Mouse (Mus musculus) urinary bladder, postnatal 10 days (tissue): Measurements from ENCODE around the gene Thpo.

Experiments used
- DNase-seq: peaks from one replicate; pipeline ENCODE4 v3.0.0; 2022; ENCODE audit warnings: low spot score

Gene Thpo

DNA sequence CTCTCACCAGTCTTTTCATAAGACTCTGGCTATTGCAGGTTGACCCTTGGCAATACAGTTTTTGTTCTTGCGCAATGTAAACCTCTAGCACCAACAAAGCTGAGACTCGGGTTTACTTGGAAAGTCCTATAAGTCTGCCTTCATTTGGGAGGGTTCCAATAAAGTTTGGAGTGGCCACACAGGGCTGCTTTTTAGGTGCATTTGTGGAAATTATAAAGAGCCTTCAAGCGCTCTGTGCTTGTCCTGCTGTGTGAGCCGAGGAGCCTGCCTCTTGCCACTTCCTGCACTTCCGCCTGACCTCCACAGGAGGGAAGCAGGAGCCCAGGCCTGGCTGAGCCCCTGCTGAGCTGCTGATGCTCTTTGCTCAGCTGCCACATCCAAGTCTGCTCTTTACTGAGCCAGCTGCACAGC, 10.0 kb downstream of the Thpo start:
- DNase-seq: no peak

DNA sequence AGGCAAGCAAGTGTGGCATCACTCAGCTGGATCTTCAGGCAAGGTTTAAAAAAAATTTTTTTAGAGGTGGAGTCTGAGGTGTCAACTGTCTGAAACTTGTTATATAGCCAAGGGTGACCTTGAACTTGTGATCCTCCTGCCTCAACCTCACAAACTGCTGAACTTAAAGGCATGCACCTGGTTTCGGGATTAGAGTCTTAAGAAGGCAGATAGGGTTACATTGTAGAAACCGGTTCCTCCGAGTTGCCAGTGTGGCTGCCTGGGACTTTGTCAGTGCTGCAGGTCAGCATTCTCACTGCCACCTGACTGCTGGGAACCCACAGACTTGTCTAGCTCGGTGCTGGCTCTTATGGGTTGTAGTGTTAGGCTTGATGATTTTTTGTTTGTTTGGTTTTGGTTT, 11.1 kb downstream of the Thpo start:
- no peak for DNase-seq

DNA sequence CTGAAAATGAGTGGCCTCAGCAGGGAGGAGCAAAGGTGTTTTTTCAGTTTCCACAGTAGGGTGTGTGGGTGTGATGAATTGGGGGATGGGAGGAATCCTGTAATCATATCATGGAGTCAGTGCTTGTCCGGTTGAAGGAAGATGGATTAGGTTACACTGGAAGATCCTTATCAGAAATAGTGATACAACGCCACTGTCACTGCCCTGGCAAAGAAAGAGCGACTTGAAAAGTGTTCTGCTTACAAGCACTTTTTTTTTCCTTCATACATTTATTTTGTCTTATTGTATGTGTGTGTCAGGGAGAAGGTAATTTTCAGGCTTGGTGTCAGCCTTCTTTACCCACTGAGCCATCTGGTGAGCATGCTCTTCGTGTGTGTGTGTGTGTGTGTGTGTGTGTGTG, 11.6 kb downstream of the Thpo start:
- no peak for DNase-seq

DNA sequence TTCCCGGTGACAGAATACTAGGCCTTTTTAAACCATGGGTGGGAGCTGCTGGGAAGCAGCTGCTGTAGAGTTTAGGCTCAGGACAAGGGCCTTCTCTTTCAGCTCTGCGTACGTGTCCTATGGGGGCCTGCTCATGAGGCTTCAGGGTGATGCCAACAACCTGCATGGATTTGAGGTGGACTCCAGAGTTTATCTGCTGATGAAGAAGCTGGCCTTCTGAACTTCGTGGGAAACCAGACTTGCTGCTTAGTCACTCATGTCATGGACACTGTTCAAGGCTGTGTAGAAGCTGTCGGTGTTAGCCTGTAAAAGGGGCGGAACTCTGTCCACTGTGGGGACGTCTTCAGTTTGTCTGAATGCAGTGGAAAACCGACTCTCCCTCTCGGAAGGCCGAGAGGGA, 12.5 kb downstream of the Thpo start:
- DNase-seq: no peak

DNA sequence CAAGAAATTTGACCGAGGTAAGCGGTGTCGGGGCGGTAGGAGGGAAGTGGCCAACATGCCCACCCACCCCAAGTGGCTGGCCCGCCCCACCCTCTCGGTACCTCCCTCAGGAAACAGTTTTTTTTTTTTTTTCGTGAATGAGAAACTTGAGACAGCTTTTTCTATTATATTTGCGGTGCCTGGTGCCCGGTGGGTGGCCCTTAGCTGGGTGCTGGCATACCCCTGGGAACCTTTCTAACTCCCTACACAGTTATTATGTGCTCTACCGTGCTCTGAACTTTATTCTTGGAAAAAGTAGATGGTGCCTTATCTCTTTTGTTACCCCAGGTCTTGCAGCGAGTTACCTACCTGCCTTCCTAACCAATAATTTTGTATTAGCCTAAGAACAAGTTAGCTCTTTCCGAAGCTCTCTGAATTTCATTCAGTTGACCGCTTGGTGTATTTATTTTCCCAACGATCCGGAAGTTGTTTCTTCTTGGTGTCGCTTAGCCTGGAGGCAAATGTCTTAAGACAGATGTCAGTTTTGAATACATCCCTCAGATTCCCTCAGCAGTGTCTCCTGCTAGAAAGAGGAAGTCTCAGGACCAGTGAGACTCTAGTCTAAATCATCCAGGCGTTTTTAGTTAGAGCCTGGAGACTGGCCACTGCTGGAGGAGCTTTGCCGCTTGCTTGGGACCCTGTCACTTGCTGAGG, 16.2 kb downstream of the Thpo start:
- DNase-seq: no peak

DNA sequence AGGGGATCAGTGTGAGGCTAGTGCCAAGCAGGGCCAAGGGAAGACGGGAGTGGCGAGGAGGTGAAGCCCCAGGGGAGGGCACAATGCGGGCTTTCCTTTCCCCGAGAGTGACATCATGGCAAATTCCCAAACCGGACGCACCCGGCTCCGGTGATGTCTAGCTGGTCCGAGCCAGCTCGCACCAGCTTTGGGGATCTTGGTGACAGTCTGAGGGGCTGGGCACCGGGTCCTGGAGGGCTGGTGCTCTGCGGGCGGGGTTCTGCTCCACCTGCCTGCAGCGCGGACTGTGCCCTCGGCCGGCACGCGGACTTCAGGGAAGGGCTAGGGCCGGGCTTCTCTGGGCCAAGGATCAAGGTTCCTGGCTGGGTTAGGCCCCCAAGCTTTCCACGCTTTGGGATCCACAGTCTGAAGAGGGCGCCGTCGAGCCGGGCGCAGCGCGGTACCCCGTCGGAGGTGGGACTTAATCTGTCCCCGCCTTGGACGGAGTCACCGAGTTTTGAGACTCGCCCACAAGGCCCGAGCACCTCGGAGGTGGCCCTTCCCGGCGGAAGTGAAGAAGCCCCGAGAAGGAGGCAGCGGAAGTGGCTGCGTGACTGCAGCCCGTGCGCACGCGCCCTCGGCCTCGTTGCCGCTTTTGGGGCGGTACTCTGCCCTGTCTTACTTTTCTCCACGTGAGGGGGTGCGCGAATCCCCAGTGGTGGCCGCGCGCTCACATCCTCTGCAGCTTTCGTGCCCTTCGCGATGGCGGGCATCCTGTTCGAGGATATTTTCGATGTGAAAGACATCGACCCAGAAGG, 16.9 kb downstream of the Thpo start, which contains the start of the genes Polr2h and Clcn2:
Polr2h (plus strand) TSS at position 485 of the 797 bp plus-strand sequence.
Clcn2 (minus strand) TSS at position 566 of the 797 bp plus-strand sequence.
- peak; percentile 88 for DNase-seq

DNA sequence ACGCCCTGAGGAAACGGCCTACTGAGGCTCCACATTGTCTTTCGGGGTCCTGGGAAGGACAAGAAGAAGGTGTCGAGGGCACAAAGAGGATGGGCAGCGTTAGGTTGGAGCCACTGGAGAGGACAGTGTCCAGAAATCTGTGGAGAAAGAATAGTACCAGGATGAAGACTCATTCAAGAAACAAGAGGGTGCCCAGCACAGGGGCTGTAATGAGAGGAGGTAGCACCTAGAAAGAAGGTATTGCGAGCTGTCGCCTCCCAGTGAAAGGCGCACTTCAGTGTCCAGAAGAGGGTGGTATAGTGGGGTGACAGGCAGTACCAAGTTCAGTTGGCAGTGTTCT, 17.5 kb downstream of the Thpo start:
- DNase-seq: no peak

DNA sequence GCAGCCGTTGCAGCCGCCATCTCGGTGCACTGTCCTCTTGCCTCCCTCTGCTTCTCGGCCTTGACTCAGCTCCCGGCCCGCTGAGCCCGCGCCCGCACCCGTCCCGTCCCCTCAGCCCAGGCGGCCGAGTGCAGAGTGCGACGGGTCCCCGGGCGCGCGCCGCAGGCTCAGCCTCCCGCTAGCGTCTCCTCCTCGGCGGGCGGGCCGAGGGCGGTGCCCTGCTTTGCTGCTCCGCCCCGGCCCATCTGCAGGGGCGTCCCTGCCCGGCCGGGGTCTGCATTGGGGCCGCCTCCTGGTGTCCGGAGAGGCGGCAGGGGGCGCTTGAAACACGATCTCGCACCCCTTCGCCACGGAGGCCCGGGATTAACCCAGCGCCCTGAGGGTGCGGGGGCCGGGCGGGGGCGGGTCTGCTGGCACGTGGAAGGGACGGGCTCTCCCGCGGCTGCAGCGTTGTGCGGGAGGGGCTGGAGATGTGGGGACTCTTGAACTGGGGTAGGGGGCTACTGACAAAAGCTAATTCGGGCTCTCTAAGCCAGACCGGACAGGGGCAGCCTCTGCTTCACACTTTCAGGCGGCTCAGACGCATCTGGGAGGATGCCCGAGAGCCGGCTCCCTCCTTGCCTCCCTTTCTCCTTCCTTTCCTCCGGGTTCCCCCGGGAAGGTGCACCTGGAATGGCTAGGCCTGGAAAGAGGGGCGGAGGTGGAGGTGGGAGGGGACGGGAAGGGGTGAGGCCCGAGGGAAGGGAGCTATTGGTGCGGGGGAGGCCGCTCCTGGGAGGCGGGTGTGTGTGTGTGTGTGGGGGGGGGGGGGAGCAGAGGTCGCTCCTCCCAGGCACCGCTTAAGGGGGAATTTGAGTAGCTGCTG, 18.1 kb downstream of the Thpo start:
- no peak for DNase-seq

DNA sequence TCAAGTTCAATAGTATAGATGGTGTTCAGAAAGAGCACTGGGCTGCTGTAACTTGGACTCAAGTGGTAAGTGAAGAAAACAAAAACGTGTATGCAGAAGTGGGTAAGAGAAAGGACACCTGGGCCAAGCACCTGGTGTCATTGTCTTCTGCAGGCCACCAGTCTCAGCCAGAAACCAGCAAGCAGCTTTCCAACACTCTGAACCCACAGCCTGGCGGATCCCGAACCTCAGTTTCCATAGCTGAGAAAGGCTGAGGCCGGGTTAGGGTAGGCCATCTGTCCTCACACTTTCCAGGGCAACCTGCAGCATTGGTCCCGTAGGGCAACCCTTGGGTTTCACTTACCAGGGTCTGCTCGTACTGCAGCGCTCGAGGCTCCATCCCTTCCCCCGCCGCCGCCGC, 18.7 kb downstream of the Thpo start:
- DNase-seq: no peak

DNA sequence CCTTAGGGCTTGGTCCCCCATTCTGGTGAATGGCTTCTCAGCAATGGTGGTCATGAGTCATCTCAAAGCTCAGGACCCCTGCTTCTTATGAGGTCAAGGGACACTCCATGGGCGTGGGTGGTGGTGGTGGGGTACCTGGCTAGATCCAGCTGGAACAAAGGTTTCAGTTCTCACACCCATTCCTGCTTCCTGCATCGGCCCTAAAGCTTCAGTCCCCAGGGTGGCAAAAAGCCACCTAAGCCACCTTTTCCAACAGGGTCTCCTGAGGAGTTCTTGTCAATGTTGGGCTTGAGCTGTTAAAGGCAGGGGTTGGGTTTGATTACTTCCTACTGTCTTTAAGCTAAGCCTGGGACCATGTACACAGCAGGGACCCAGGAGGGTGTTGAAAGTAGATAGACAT, 19.1 kb downstream of the Thpo start:
- no peak for DNase-seq

DNA sequence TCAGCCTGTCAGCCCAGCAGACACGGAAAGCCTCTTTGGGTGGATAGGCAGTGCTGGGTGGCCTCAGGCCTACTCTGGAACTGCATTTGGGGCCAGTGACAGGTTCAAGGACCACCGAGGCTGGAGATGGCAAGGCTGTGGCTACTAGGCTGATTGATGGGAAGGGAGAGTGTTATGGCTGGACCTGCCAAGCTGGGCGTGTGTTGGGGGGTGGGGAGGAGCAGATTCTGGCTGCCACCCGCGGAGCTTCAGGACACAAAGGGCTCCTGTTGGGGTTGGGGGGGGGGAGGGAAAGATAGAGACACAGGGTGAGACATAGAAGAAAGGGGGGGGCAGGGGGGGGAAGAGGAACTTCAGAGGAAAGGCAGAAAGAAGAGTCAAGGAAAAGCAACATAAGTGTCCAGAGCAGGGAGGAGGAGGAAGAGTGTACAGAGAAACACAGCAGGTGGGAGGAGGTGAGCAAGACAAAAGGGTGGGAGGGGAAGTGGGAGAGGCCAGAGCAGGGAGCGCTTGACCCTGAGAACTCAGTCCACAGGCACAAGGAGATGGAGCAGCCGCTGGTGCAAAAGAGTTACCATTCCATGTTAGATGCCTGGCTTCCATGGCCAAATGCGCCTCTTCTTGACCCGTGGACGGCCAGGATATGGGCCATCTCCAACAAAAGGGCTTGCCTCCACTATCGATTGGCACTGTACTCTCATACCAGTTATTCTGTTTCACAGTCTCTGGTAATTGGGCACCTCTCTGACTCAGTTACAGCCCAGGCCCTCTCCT, 19.8 kb downstream of the Thpo start:
- no peak for DNase-seq

DNA sequence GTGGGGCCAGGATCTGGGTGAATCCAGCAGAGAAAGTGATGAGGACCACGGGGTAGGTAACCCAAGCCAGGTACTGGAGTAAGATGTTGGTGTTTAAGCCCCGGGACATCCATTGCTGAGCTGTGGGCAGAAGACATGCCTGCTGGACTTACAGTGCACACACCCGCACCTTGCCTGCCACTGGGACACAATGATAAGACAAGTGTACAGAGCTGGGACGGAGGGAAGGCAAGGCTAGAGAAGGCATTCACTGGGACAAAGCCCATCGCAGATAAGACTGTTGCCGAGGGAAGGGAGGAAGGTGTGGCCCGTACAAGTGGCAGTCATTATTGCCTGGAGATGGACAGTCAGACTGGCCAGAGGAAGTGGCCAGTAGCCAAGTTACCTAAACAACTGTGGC, 21.4 kb downstream of the Thpo start:
- no peak for DNase-seq

DNA sequence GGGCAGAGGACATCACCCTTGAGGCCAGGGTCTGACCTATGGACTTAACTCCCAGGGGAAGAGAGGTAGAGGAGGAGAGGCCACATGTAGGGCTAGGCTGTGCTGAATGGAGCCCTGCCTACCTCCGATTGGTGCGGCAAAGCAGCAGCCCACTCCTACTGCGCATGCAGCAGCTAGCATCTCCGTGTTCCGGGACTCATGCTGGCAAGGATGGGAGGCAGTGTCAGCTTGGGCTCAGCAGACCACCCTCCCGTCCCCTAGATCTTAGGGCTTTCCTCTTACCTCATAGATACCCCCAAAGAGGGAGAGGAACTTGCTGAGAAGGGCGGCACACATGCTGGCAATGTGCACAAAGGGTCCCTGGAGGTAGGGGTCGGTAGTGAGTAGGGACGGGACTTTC, 22.1 kb downstream of the Thpo start:
- DNase-seq: no peak

DNA sequence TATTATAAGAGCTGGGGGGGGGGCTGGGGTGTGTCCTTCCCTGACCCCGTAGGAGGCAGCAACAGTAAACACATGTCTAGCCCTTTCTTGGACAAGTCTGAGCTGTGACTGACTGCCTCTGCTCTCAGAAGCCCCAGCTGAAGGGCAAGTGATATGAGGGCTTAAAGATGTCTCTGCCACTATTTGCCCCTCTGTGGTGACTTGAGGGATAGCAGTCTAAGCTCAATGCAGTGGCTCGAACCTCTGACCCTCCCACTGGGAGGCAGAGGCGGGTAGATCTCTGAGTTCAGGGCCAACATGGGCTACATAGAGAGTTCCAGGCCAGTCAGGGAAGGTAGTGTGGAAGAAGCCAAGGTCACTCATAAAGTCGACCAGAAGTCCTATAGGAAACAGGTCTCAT, 23.5 kb downstream of the Thpo start:
- DNase-seq: no peak

DNA sequence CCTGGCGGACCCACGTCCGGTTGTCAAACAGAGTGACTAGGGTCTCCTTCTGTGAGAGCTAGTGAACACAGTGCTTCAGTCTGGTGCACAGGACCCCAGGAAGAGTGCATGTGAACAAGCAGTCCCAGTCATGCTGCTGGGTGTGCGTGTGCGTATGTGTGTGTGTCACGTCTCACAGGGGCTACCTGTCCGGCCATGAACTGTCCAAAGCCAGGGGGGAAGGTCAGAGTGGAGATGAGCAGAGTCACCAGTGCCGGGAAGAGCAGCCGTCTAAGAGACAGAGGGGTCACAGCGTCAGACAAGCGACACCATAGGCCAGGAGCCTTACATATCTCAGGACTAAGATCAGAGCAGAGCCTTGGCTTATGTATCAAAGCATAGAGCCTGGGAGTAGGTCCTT, 23.9 kb downstream of the Thpo start:
- no peak for DNase-seq

DNA sequence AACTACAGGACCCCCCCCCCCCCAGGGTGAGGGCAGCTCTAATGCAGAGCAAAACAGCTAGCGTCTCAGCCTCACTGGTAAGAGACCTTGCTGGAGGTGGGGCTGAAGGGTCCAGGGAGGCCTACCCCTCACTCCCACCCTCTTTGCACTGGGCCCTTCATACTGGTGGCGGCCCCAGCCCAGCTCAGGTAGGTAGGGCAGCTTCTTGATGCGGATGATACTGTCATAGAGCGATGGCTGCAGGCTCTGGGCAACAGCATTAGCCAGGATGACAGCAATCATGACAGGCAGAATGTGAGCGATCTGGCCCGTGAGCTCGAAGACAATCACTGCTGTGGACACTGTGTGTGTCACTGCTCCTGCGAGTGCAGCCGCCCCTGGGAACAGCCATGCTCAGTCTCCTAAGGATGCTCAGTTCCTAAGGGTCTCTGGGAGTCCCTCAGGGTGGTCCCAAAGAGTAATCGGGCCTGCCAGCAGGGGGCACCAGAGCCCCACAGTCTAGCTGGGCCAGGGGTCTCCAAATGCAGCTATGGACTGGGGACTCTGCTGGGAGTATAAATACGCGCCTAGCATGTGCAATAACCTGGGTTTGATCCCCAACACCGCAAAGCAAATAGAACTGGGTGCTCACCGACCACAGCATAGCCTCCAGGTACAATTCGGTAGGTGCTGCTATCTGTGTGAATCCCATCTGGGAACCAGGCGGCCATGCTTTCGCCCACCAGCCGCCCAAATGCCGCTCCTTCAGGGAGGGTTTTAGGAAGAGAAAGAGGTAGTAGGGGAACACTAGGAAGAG, 25.2 kb downstream of the Thpo start:
- DNase-seq: no peak

DNA sequence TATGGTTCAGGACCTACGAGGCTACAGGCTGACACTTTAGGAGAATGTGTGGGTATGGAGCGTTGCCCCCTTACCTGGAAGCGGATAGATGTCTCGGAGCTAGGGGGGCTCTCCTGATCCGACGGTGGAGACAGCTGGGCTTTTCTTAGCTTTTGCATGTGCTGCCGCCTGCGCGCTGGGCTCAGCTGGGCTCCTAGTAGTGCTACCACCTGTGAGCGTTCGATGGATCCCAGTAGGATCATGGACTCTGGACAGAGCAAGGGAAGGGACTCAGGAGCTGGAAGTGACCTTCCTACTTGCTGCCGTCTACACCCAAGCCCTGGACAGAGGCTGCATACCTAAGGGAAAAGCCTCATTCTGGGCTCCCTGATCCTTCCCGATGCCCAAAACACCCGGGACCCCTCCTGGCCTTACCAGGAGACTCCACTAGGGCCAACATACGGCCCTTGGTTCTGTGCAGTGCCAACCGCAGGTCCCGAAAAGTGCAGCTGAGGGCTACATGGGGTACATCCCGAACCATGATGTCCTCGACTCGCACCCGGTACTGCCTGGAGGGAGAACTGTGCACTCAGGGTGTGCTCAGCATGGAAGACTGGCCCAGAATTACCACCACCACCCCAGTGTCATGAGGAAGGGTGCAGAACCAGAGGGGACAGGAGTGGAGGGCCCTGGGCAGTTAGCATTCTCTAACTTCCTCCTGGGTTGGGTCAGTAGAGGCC, 25.9 kb downstream of the Thpo start:
- DNase-seq: no peak

DNA sequence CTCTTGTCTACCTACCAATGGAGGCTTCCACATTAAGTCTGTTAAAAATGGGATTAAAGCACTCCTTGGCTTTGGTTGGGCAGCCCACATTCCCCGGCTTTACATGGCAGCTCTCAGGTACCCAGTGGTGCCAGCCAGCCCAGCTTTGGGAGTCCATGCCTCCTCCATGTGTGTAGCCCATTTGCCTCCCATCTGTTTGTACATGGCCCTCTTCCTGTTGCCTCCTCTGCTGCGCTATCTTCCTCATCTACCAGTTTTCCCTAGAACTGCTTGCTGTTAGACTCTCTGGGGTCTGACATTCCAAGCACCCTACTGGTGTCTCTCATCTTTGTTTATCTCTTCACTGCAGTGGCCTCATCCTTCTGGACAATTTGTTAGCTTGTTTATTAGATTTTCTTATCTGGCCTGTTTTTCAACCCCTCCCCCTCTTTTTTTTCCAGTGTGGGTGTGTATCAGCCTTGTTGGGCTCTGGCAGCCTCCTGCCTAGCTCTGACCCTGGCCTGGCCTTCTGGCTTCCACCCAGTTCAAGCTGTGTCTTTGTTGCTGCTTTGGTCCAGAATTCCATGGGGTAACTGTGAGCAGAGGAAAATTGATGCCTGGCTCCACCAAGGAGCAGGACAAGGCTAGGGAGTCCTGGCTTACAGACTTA, 27.8 kb downstream of the Thpo start:
- no peak for DNase-seq

DNA sequence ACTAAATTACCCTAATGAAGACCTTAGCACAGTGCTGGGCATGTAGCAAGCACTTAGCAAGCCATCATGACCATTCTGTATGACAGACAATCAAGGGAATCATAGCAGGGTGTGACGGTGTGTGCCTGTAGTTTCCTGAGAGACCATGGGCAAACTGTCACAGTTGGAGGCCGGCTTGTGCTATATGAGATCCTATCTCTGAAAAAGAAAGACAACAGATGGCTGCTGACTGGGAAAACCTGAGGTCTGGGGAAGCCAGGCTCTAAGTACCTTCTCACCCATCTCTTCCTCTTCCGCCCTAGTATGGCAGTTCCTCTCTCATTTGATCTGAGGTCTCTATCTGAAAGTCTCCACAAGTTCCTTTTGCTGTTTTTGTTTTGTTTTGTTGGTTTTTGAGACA, 28.5 kb downstream of the Thpo start:
- DNase-seq: no peak
